Mouse (Mus musculus) neural tube, embryonic 11.5 days (tissue): ENCODE results near the gene Rmnd1. TPM values are rescaled to one million over a fixed set of nuclear protein-coding genes. Genes with fewer than 3 reads are reported as not detected.
"Not testable (repeated sequence)": the region's sequence is repeated elsewhere in the genome, so short reads cannot be mapped to it uniquely, and the experiment has no call there.

Source experiments
- ATAC-seq: fragments of 200-750 bp; cut with Nextera tagmentation; 2 replicates; pipeline ENCODE4 v1.8.0; 2017; ENCODE audit warnings: moderate number of reproducible peaks, mild to moderate bottlenecking, moderate TSS enrichment, moderate library complexity; ENCODE audit not compliant: insufficient read depth, low FRiP score, low TSS enrichment
- DNase-seq: peaks from one replicate; pipeline ENCODE4 v3.0.0-alpha.2; 2015; ENCODE audit warnings: low spot score
- H3K27ac ChIP-seq: fragments of 300-500 bp; sonication (generic); 2 replicates; pipeline ENCODE4 v1.5.1; 2014; ENCODE audit warnings: low read depth, mild to moderate bottlenecking, low read length
- H3K27me3 ChIP-seq: fragments of 300-500 bp; sonication (generic); 2 replicates; pipeline ENCODE4 v1.6.1; 2014; ENCODE audit warnings: mild to moderate bottlenecking, low read length, mixed read lengths; ENCODE audit not compliant: control insufficient read depth, insufficient read depth
- H3K36me3 ChIP-seq: fragments of 300-500 bp; sonication (generic); 2 replicates; pipeline ENCODE4 v1.6.1; 2014; ENCODE audit warnings: mild to moderate bottlenecking, low read length, moderate library complexity, mixed read lengths; ENCODE audit not compliant: control insufficient read depth, insufficient read depth
- H3K4me1 ChIP-seq: fragments of 300-500 bp; sonication (generic); 2 replicates; pipeline ENCODE4 v1.6.1; 2014; ENCODE audit warnings: low read length, mixed read lengths; ENCODE audit not compliant: control insufficient read depth, insufficient read depth
- H3K4me2 ChIP-seq: fragments of 300-500 bp; sonication (generic); 2 replicates; pipeline ENCODE4 v1.6.1; 2014; ENCODE audit warnings: low read depth, mild to moderate bottlenecking, moderate library complexity
- H3K4me3 ChIP-seq: fragments of 300-500 bp; sonication (generic); 2 replicates; pipeline ENCODE4 v1.5.1; 2014; ENCODE audit warnings: low read depth, low read length
- H3K9ac ChIP-seq: fragments of 300-500 bp; sonication (generic); 2 replicates; pipeline ENCODE4 v1.6.1; 2014; ENCODE audit warnings: mild to moderate bottlenecking, low read length
- H3K9me3 ChIP-seq: fragments of 300-500 bp; sonication (generic); 2 replicates; pipeline ENCODE4 v1.6.1; 2016; ENCODE audit warnings: low read length; ENCODE audit not compliant: control insufficient read depth
- WGBS: fragments of 180-500 bp; shearing (Covaris S2); extraction: QIAGEN DNeasy Blood & Tissue Kit; methylation state at CpG from one replicate; pipeline ENCODE4 v1.1.7; 2014; 5-methylcytosine and 5-hydroxymethylcytosine counted together
- polyA plus RNA-seq: library from polyadenylated mRNA; unstranded; fragments of >200 nt; fragmentation: Nextera tagmentation; extraction: Ambion mirVana; gene quantifications from 2 replicates; pipeline ENCODE4 v1.2.1, GENCODE M21; 2014

Gene Rmnd1
- polyA plus RNA-seq, 1 experiment from 2014 or later, result 47.6 TPM

GRCm38 (mm10) chr10:4456409-4456808 is 24.2 kb upstream of the Rmnd1 start:
- Histone ChIP-seq H3K4me1 (no peaks in the 10 kb centered on the region), H3K4me2 (no peak overlapping the region), H3K4me3 (no peak overlapping the region), H3K9ac (no peak overlapping the region), H3K36me3 (peaks cover 2% of the 10 kb centered on the region), H3K27ac (no peak overlapping the region), H3K9me3 (no peaks in the 10 kb centered on the region), H3K27me3 (no peaks in the 10 kb centered on the region)
- no peak for ATAC-seq
- DNase-seq, result no peak
- WGBS, result 84% methylated on average over 4 of the region's 4 CpGs

GRCm38 (mm10) chr10:4435416-4435815 is 3.2 kb upstream of the Rmnd1 start:
- WGBS, result 91% methylated on average over 3 of the region's 3 CpGs
- peaks cover 5% of the 10 kb centered on the region for H3K36me3 ChIP-seq
- no peak overlapping the region for H3K4me3 ChIP-seq
- no peak overlapping the region for H3K4me2 ChIP-seq
- no peaks in the 10 kb centered on the region for H3K9me3 ChIP-seq
- 0 out of 2 replicates have a peak, but pooled peaks cover 3% of the 10 kb centered on the region for H3K4me1 ChIP-seq
- DNase-seq (no peak), ATAC-seq (no peak)
- no peak overlapping the region for H3K9ac ChIP-seq
- H3K27me3 ChIP-seq, result no peaks in the 10 kb centered on the region
- H3K27ac ChIP-seq, result no peak overlapping the region

- not testable (repeated sequence) for H3K4me3 ChIP-seq, H3K4me2 ChIP-seq
These were observed 1.7 kb upstream of the Rmnd1 start for GRCm38 (mm10) chr10:4433871-4434270.

GRCm38 (mm10) chr10:4432996-4433755 is 988 bp upstream of the Rmnd1 start:
- Histone ChIP-seq H3K27ac (peak overlapping the region; percentile 57; the same call in 1 of the 2 replicates), H3K27me3 (no peaks in the 10 kb centered on the region), H3K9me3 (no peaks in the 10 kb centered on the region), H3K4me1 (0 out of 2 replicates have a peak, but pooled peaks cover 3% of the 10 kb centered on the region), H3K9ac (peak overlapping the region; percentile 73), H3K36me3 (no peaks in the 10 kb centered on the region; the same call in 1 of the 2 replicates), H3K4me2 (peak overlapping the region; percentile 43), H3K4me3 (peak overlapping the region; percentile 55)
- no peak for DNase-seq
- 12% methylated on average over 19 of the region's 19 CpGs for WGBS
- ATAC-seq, result 0 out of 2 replicates have a peak, but pooled peaks have one; percentile 0

More at GRCm38 (mm10) chr10:4433871-4434270, 1.7 kb upstream of the Rmnd1 start:
- not testable (repeated sequence) for H3K27me3 ChIP-seq, H3K36me3 ChIP-seq, DNase-seq, H3K4me1 ChIP-seq, H3K9me3 ChIP-seq, ATAC-seq, H3K9ac ChIP-seq, H3K27ac ChIP-seq
- WGBS, result 90% methylated on average over 2 of the region's 2 CpGs

GRCm38 (mm10) chr10:4431746-4432122 is 454 bp downstream of the Rmnd1 start:
- ATAC-seq (peak; percentile 55), DNase-seq (no peak)
- Histone ChIP-seq H3K9me3 (no peaks in the 10 kb centered on the region), H3K4me1 (0 out of 2 replicates have a peak, but pooled peaks cover 3% of the 10 kb centered on the region), H3K27ac (no peak overlapping the region), H3K9ac (peak overlapping the region; percentile 71), H3K4me3 (peak overlapping the region; percentile 54), H3K4me2 (peak overlapping the region; percentile 64), H3K27me3 (no peaks in the 10 kb centered on the region), H3K36me3 (no peaks in the 10 kb centered on the region)
- WGBS, result 13% methylated on average over 5 of the region's 5 CpGs

GRCm38 (mm10) chr10:4430826-4431225 is 1.4 kb downstream of the Rmnd1 start:
- DNase-seq (no peak), ATAC-seq (no peak)
- Histone ChIP-seq H3K4me2 (peak overlapping the region; percentile 64; the same call in 1 of the 2 replicates), H3K27ac (no peak overlapping the region), H3K9me3 (no peaks in the 10 kb centered on the region), H3K27me3 (no peaks in the 10 kb centered on the region), H3K4me3 (peak overlapping the region; percentile 54; the same call in 1 of the 2 replicates), H3K36me3 (no peaks in the 10 kb centered on the region), H3K4me1 (0 out of 2 replicates have a peak, but pooled peaks cover 3% of the 10 kb centered on the region), H3K9ac (no peak overlapping the region)
- 88% methylated on average over 3 of the region's 3 CpGs for WGBS

- Histone ChIP-seq H3K9me3 (no peaks in the 10 kb centered on the region), H3K9ac (no peak overlapping the region), H3K27ac (no peak overlapping the region), H3K4me1 (0 out of 2 replicates have a peak, but pooled peaks cover 3% of the 10 kb centered on the region), H3K36me3 (no peaks in the 10 kb centered on the region), H3K4me3 (no peak overlapping the region), H3K4me2 (no peak overlapping the region), H3K27me3 (no peaks in the 10 kb centered on the region)
- ATAC-seq (no peak), DNase-seq (no peak)
- 89% methylated on average over 8 of the region's 8 CpGs for WGBS
These were observed 1.8 kb downstream of the Rmnd1 start for GRCm38 (mm10) chr10:4430399-4430798.

- ATAC-seq (no peak), DNase-seq (no peak)
- Histone ChIP-seq H3K4me2 (no peak overlapping the region), H3K9me3 (no peaks in the 10 kb centered on the region), H3K27me3 (no peaks in the 10 kb centered on the region), H3K4me3 (no peak overlapping the region), H3K9ac (no peak overlapping the region), H3K4me1 (no peaks in the 10 kb centered on the region), H3K27ac (no peak overlapping the region), H3K36me3 (no peaks in the 10 kb centered on the region)
- WGBS, result 86% methylated on average over 8 of the region's 8 CpGs
These were observed 6.9 kb downstream of the Rmnd1 start for GRCm38 (mm10) chr10:4425245-4425644.

GRCm38 (mm10) chr10:4407191-4407590 is 25.0 kb downstream of the Rmnd1 start:
- no peak overlapping the region for H3K4me2 ChIP-seq
- H3K9me3 ChIP-seq, result no peaks in the 10 kb centered on the region
- no peaks in the 10 kb centered on the region for H3K4me1 ChIP-seq
- H3K4me3 ChIP-seq, result no peak overlapping the region
- H3K9ac ChIP-seq, result no peak overlapping the region
- no peaks in the 10 kb centered on the region for H3K27me3 ChIP-seq
- H3K27ac ChIP-seq, result no peak overlapping the region
- H3K36me3 ChIP-seq, result no peaks in the 10 kb centered on the region; the same call in 1 of the 2 replicates
- 87% methylated on average over 1 of the region's 1 CpGs for WGBS
- DNase-seq (no peak), ATAC-seq (no peak)
